Mouse (Mus musculus) v-Abl transformed pro-B cells (cell line): ENCODE results near the gene Tmem206.

Source experiments
- in situ Hi-C, 2 experiments: fragments of 400-800 bp; cut with MboI; formaldehyde crosslinking; loops; one replicate each; pipeline ENCODE4 v1.15.1; 2025; ENCODE audit not compliant: unreplicated experiment in 2 of 2

Tmem206 gene

DNA sequence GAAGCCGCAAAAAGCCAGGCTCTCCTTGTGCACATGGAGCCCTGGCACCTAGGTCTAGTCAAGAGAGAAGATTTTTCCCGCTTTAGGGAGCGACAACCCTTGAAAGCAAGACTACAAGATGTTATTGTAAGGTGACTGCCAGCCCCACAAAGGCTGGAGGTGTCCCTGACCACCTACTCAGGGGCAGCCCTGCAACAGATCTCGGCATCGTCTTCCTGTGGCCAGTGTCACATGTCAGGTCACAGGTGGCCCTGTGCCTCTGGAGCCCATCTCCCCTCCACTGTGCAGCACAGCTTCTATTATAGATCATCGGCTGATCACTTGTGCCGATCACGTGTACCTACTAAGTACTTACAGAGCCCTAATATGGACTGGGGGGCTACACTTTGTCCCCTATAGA, 21.9 kb downstream of the Tmem206 start:
- in situ Hi-C loops: no loop called here

DNA sequence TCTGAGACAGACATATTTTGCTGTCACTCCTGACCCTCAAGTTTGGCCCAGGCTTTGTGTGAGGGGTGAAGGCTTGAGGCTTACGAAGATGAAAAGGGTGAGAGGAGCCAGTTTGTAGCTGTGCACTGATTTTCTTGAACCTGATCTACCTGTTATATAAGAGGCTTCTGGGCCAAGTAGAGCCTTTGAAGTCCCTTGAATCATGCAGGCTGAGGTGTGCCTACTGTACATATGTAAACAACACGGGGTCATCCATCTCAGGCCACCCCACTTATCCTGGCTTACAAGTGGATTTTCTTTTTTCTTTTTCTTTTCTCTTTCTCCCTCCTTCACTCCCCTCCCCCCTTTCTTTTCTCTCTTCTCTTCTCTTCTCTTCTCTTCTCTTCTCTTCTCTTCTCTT, 22.9 kb downstream of the Tmem206 start:
- in situ Hi-C loops: no loop called here

DNA sequence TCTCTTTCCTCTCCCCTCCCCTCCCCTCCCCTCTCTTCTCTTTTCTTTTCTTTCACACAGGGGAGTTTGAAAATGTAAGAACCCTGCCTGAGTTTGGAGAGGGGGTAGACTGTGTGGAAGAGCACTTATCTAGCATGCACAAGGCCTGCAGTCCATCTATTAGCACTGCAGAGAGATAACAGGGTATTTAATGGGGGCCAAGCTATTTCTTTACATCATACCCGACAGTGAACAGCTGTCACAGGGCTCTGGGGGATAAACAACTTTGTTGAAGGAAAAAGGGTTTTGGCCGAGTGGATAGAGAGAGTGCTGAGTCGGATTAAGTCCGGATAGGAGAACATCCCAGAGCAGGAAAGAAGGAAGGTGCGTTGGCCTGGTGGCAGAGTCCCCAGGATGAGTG, 23.3 kb downstream of the Tmem206 start:
- in situ Hi-C loops: no loop called here

DNA sequence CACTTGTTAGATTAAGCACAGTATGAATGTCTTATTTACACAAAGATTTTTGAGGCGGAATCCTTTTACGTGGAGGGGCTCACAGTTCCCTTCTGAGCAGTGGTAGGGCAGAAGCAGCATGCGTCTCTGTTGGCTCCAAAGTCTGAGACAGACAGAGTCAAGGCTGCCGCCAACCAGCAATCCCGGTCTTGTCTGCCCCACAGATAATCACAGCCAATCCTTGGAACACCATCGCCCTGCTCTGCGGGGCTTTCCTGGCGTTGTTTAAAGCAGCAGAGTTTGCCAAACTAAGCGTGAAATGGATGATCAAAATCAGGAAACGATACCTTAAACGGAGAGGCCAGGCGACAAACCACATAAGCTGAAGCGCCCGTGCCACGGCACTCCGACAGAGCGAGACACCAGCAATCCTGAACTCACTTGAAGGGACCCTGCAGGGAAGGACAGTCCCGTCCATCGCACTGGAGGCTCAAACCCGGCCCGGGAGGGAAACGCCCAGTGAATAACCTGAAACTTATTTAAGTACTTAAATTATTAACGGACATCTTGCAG, 23.9 kb downstream of the Tmem206 start:
- in situ Hi-C loops: loop anchor here (5.0 kb wide), 1 partner anchor 32 kb away; the partner anchor contains the start of gene Nenf (in 2 of the 2)

DNA sequence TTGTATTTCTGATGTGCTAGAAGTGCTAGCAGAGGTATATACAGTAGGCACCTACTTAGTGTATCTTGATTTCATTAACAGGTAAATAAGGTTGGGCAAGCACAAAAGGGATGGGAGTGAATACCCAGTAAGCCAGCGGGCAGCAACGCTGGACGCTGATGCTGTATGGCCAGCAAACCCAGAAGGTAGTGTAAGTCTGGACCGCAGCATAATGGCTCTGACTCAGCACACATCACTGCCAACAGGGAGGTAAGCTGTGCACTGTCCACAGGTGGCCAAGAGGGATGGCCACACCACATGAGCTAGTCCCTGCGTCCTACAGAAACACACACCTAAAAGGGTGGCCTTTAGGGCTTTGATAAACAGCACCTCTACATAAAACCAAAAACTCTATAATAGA, 24.6 kb downstream of the Tmem206 start:
- in situ Hi-C loops: loop anchor here (5.0 kb wide), 1 partner anchor 33 kb away; the partner anchor contains the start of gene Nenf (in 2 of the 2)

DNA sequence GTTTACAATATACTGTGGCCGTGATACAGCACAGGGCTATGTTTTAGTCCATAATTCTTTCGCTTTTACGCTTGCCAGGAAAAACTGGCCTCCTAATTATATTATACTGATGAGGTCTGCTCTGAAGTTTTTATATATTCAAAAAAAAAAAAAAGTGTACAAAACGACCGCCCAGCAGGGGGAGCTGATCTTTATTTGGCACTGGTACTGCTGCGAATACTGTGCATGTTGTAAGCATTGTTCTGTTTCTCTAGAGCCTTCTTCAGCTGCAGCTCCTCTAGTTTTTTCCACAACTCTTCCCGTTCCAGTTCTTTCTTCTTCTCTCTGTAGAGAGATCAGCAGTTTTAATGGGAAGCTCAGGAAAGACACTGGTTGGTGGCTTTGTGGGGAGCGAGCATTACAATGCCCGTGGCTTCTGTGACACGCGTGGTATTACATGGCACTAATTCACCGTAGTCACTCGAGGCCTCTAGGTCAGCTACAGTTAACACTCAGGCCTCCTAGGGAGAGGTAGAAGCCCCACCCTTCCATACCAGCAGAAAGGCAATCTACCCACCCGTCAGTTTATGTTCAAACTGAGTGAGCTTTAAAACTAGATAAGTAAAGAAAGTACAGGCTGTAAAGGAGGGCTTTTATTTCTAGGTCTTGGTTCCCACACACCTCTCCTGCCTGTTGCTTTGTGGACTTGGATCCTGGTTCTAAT, 27.2 kb downstream of the Tmem206 start:
- in situ Hi-C loops: loop anchor here (5.0 kb wide), 1 partner anchor 36 kb away; the partner anchor contains the start of gene Nenf (in 2 of the 2)

DNA sequence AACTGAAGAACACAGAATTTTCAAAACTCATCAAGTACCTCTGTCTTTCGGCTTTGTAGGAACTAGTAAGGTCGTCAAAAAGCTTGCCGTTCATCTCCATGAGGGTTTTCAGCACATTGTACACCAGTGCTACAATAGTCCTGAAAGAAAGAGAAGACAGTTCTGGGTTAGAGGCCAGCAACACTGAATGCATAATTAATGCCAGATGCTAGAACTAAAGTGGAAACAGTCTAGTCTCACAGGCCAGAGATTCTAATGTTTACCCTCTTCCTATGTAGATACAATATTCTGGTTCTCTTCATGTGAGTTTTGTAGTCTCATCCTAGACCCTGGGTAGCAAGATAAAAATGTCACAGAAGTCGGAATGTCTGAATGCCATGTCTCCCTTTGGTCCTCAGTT, 28.1 kb downstream of the Tmem206 start:
- in situ Hi-C loops: loop anchor here (5.0 kb wide), 1 partner anchor 37 kb away; the partner anchor contains the start of gene Nenf (in 2 of the 2)

DNA sequence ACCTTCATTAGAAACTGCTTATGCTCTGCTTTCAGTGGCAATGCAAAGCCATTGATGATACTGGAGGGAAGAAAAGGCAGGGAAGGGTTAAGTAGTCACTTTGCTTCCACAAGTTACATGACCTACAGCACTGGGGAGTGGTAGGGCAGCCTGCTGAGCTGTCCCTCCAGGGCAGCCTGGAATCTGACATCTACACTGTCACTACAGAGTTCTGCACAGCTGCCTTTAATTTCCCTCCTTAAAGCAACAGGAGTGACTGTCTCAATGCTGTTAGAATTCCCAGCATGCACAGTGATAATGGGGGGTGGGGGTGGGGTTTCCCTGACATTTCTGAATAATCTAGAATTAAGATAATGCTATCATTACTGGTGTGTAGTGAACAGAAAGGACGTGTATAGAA, 31.2 kb downstream of the Tmem206 start:
- in situ Hi-C loops: no loop called here

DNA sequence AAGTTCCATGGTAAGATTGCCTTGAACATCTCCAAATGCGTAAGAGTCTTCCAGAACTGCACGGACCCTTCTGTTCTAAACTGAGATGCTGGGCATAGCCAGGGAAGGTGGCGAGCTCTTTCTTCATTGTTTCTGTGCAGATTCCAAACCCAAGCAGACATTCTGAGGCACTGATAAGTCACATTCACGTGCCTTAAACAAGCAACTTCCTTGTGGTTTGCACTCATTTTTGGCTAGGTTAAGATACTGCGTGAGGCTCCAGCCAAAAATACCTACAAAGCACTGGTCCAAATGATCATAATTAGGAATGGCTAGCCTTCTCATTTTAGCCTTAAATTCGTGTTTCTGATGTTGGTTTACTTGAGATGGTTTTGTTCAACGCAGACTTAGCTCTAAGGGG, 33.8 kb downstream of the Tmem206 start:
- in situ Hi-C loops: no loop called here

DNA sequence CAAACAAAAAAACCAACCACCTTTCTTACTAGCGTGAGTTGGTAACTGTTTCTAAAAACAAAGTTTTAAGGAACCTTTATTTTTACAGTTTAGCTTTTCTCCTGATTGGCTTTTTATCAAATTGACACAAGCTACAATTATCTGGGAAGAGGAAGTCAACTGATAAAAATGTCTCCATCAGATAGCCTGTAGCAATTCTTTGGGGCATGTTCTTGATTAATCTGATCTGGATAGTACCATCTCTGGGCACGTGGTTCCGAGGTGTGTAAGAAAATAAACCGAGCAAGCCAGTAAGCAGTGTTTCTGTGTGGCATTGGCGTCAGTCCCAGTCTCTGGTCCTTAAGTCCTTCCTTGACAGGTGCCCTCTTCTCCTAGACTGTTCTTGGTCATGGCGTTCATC, 36.7 kb downstream of the Tmem206 start:
- in situ Hi-C loops: loop anchor here (5.0 to 10.0 kb wide), 2 partner anchors 200 to 452 kb away; no protein-coding TSS in a partner anchor

DNA sequence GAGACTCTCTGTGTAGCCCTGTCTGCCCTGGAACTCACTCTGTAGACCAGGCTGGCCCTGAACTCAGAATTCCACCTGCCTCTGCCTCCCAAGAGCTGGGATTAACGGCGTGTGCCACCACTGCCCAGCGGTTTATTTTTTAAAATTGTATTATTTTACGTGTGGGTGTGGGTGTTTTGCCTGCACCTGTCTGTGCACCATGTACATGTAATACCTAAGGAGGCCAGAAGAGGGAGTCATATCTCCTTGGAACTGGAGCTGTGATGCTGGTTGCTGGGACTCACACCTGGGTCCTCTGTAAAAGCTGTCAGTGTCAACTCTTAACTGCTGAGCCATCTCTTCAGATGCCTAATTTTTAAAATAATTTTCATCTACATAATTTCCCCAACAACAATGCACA, 38.8 kb downstream of the Tmem206 start:
- in situ Hi-C loops: loop anchor here (5.0 to 10.0 kb wide), 2 partner anchors 198 to 450 kb away; no protein-coding TSS in a partner anchor

DNA sequence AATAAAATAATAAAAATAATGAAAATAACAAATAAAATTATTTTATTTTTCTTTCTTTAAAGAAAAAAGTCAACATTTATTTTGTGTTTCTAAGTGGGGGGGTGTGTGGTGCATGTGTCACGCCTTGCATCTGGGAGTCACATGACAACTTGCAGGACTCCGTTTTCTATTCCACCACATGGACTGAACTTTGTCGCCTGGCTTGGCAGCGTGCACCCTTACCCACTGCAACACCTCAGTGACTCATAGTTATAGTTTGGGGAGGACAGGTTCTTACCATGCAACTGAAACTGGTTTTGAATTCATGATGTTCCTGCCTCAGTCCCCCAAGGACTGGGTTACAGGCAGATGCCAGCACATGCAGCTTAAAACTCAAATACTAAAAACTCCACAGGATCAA, 42.5 kb downstream of the Tmem206 start:
- in situ Hi-C loops: loop anchor here (5.0 to 10.0 kb wide), 2 partner anchors 199 to 447 kb away; no protein-coding TSS in a partner anchor

DNA sequence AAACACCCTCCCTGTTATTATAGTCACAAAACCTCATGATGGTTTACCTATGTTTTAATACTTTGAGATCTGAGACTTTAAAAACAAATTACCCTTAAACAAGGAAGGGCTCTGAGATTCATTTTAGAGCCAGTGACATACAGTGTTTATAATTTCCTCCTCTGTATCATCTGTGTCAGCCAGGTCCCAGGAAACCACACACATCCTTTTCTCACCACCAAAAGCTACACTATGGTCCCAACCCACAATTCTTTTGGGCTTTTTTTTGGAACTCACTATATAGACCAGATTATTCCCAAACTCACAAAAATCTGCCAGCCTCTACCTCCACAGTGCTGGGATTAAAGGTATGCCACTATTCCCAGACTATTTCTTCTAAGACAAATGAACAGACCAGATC, 43.4 kb downstream of the Tmem206 start:
- in situ Hi-C loops: loop anchor here (5.0 to 10.0 kb wide), 2 partner anchors 198 to 446 kb away; no protein-coding TSS in a partner anchor

DNA sequence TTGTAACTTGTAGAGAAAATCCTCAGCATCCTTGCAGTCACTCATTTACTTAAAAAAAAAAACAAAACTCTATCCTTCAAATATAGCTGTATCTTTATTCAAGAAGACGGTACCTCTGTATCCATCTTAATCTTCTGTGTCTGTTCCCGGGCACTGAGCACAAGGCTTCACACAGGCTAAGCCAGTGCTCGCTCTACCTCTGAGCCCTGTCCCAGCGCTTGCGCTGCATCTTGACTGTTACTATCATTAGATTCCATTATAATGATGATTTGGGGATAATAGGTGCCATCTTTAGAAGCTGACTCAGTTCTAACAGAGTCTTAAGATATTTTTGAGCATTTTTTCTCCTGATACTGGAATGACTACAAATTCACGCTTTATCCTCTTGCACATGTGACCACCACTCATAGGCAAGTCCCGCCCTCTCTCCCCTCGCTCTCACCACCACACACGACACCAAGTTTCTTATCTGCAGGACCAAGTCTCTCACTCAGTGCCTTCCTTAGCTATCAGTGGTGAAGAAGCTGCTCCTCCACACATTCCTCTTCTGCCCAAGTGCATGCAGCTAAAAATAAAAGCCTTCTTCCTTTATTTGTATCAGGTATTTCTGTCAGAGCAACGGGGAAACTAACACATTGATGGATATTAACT, 49.4 kb downstream of the Tmem206 start:
- in situ Hi-C loops: no loop called here

DNA sequence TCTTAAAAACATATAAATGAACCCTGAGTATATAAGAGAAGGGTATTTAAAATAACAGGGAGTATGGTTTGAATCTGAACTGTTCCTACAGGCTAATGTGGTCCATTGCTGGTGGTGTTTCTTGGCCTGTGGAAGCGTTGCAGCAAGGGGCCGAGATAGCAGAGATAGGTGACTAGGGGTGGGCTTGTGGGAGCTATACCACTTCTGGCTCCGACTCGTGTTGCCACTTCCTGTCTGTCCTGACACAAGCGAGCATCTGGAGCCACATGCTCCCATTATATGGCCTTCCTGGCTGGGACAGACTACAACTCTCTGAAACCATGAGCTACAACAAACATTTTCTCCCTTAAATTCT, 49.9 kb downstream of the Tmem206 start:
- in situ Hi-C loops: no loop called here

DNA sequence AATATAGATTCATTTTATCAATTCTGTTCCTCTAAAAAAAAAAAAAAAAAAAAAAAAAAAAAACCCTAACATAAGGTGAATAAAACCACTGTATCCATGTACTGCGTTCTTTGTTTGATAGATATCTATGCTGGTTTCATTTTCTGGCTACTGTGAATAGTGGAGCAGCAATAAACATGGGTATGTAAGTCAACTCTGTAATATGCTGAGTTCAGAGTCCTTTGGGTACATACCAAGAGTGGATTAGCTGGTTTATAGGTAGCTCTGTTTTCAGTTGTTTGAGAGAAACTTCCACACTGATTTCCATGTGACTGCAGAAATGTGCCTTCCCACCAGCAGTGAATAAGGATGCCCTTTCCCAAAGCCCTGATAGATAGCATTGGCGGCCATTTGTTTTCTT, 52.4 kb downstream of the Tmem206 start:
- in situ Hi-C loops: no loop called here

DNA sequence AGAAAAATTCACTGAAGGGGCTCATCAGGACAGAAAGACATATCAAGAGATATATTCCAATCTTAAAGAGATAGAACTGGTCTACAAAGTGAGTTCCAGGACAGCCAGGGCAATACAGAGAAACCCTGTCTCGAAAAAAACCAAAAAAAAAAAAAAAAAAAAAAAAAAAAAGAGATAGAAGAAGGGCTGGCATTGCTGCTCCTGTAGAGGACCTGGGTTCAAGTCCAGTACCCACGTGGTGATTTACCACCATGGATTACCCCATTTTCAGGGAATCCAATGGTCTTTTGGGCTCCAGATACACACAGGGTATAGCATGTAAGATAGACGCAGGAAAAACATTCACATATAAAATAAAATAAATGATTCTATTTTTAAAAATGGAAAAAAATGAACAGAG, 55.1 kb downstream of the Tmem206 start:
- in situ Hi-C loops: no loop called here

DNA sequence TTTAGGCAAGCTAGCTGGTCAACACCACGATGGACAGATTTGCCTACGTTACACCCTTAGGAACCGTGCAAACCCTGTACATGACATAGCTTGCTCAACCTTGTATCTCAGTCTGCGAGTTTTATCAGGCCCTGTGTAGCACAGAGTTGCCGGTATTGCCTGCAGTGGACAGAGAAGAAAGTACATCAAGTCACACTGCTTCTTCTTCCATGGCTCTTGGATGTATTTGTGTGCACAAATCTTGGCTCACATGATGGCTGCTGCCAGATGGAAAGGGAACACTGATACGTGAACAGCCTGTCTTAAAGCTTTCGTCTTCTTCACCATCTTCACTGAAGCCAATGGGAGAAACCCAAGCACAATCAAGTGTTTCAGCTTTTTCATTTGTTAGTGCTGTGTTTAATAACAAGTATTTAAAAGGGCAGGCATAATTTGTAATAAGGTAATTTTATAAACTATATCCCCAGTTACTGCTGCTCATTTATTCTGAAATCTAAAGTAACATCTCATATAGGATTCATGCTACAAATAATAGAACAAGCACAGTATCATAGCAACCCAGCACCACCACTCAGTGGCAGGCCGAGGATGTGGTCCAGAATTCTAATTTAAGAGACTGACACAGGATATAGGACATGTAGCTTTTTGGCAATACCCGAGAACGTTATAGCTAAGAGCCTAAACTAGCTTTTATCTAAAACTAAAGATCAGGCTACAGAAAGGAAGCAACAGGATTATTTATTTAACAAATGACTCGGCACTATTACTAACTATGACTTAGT, 56.4 kb downstream of the Tmem206 start:
- in situ Hi-C loops: no loop called here

DNA sequence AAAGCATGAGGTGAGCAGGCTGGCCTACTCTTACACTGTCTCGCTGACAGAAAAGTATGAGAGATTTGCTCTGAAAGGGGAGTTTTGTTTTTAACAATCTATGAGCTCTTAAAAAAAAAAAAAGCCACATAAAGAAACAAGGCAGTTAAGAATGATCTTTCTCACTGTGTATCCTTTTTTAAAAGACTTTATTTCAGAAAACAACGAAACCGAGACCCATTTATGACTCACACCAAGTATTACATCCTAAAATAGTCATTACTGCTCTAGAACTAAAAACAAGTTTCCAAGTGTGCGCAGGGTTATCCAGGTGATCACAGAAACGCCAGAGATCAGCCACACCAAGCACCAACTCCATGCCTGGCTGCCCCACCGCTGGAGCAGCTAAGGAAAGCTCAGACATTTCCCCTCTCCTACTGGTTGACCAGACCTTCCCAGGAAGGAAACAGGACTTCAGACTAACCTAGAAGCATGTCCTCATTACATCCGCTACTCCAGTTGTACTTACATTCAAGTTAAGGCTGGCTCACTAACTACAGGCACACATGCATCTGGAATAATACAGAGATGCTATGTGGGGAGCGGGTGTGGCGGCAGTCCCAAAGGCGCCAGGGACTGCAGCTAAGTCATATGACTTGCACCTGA, 59.2 kb downstream of the Tmem206 start:
- in situ Hi-C loops: no loop called here

DNA sequence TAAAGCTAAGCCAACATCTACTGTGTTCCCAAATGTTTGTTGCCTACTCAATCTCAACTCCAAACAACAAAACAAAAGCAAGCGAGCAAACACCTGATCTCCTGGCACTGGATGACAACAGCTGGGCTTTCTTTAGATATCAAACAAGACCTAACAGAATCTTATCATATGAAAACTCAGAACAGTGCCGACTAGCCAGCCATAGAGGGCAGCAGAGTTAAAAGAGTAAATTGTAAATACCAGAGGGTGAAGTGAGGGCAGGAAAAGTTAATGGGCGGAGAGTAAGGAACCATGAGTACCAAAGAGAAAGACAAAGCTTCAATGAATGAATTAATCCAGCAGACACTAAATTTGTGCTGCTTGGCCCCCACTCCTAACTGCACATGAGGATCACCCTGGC, 65.6 kb downstream of the Tmem206 start:
- in situ Hi-C loops: loop anchor here (5.0 kb wide), 2 partner anchors 86 to 171 kb away; no protein-coding TSS in a partner anchor
